Mouse (Mus musculus) spleen, adult 2 months (tissue): ENCODE data around the gene Dbn1. TPM values are rescaled to one million over a fixed set of nuclear protein-coding genes. Genes with fewer than 3 reads are reported as not detected.

Source experiments
- DNase-seq, 2 experiments: peaks; one replicate each; pipeline versions ENCODE4 v3.0.0 to v3.0.0-alpha.2; 2012 to 2021; ENCODE audit warnings: low spot score in 2 of 2, low read depth in 1 of 2
- H3K27ac ChIP-seq: fragments of 200-500 bp; 2 replicates; pipeline ENCODE4 v1.5.1; 2012; ENCODE audit warnings: low read length, inconsistent platforms; ENCODE audit not compliant: insufficient read depth
- H3K27me3 ChIP-seq: fragments of 200-500 bp; 2 replicates; pipeline ENCODE4 v1.6.1; 2012; ENCODE audit warnings: mild to moderate bottlenecking, moderate library complexity, low read length, inconsistent platforms; ENCODE audit not compliant: control insufficient read depth, insufficient read depth
- H3K36me3 ChIP-seq: fragments of 200-500 bp; 2 replicates; pipeline ENCODE4 v1.6.1; 2012; ENCODE audit warnings: mild to moderate bottlenecking, low read length, inconsistent platforms; ENCODE audit not compliant: control insufficient read depth, insufficient read depth
- H3K4me1 ChIP-seq: fragments of 200-500 bp; 2 replicates; pipeline ENCODE4 v1.6.1; 2011; ENCODE audit warnings: inconsistent platforms; ENCODE audit not compliant: control insufficient read depth, insufficient read depth, insufficient read length
- H3K4me3 ChIP-seq: fragments of 200-500 bp; 2 replicates; pipeline ENCODE4 v1.5.1; 2011; ENCODE audit warnings: mild to moderate bottlenecking, inconsistent platforms; ENCODE audit not compliant: insufficient read depth, insufficient read length; ENCODE audit errors: extremely low read depth
- CTCF ChIP-seq: fragments of 200-500 bp; IDR thresholded peaks from 2 replicates; pipeline ENCODE4 v1.5.1; 2011; ENCODE audit warnings: mild to moderate bottlenecking, inconsistent platforms; ENCODE audit not compliant: insufficient read depth, insufficient read length, insufficient replicate concordance; ENCODE audit errors: extremely low read depth
- POLR2A ChIP-seq: fragments of 200-500 bp; IDR thresholded peaks from 2 replicates; pipeline ENCODE4 v1.6.1; 2011; ENCODE audit warnings: low read depth, low read length, inconsistent platforms
- WGBS: fragments of 180-500 bp; shearing (Covaris S2); methylation state at CpG from one replicate; pipeline ENCODE4 v1.1.7; 2018; 5-methylcytosine and 5-hydroxymethylcytosine counted together
- polyA plus RNA-seq: library from polyadenylated mRNA; depleted of rRNA; stranded (reverse); fragments of >200 nt; gene quantifications from 2 replicates; pipeline ENCODE4 v1.2.3, GENCODE M21; 2012; rRNA removed

Gene Dbn1
- 12.8 and 14.2 TPM in 2 replicates for polyA plus RNA-seq

- Histone ChIP-seq H3K4me1 (peaks cover 10% of the 10 kb centered on the region), H3K36me3 (no peaks in the 10 kb centered on the region), H3K4me3 (peak within 1 kb of the TSS; percentile 53; the same call in 1 of the 2 replicates), H3K27ac (no peak within 1 kb of the TSS), H3K27me3 (peaks cover 19% of the 10 kb centered on the region)
- 3% methylated on average over 76 of the region's 83 CpGs for WGBS
- TF ChIP-seq CTCF = no peak
- TF ChIP-seq POLR2A = no peak
- DNase-seq = no peak
Measured at GRCm38 (mm10) chr13:55487578-55488498, at the start of gene Dbn1. TSS of gene Dbn1 (minus strand) at chr13:55488111.

GRCm38 (mm10) chr13:55536194-55537175 is 48.6 kb upstream of the Dbn1 start, which contains the start of gene Ddx41:
TSS of gene Ddx41 (minus strand) at chr13:55536658.
- TF ChIP-seq POLR2A (peak; percentile 32), CTCF (peak; percentile 85)
- H3K4me3 ChIP-seq = peak within 1 kb of the TSS; percentile 75
- no peaks in the 10 kb centered on the region for H3K27me3 ChIP-seq
- H3K36me3 ChIP-seq = peaks cover 23% of the 10 kb centered on the region
- WGBS = 2% methylated on average over 70 of the region's 70 CpGs
- DNase-seq = peak; percentile 99 to 100
- H3K27ac ChIP-seq = peak within 1 kb of the TSS; percentile 12; the same call in 1 of the 2 replicates
- peaks cover 7% of the 10 kb centered on the region for H3K4me1 ChIP-seq

GRCm38 (mm10) chr13:55535796-55536193 is 47.9 kb upstream of the Dbn1 start:
- peak overlapping the region; percentile 75 for H3K4me3 ChIP-seq
- H3K36me3 ChIP-seq = peaks cover 24% of the 10 kb centered on the region
- peaks cover 10% of the 10 kb centered on the region for H3K4me1 ChIP-seq
- peak overlapping the region; percentile 12; the same call in 1 of the 2 replicates for H3K27ac ChIP-seq
- no peak for DNase-seq
- H3K27me3 ChIP-seq = no peaks in the 10 kb centered on the region
- WGBS = 21% methylated on average over 17 of the region's 17 CpGs
- TF ChIP-seq CTCF (no peak), POLR2A (no peak)

- TF ChIP-seq POLR2A (no peak), CTCF (no peak)
Measured at GRCm38 (mm10) chr13:55535191-55535590, 47.3 kb upstream of the Dbn1 start.

GRCm38 (mm10) chr13:55529198-55529915 is 41.4 kb upstream of the Dbn1 start, which contains the start of gene Dok3:
TSS of gene Dok3 (minus strand) at chr13:55529296.
- Histone ChIP-seq H3K4me3 (peak within 1 kb of the TSS; percentile 69), H3K4me1 (peaks cover 23% of the 10 kb centered on the region; the same call in 1 of the 2 replicates), H3K27me3 (no peaks in the 10 kb centered on the region), H3K36me3 (peaks cover 27% of the 10 kb centered on the region), H3K27ac (peak within 1 kb of the TSS; percentile 99)
- TF ChIP-seq POLR2A = peak; percentile 72
- TF ChIP-seq CTCF = no peak
- WGBS = 23% methylated on average over 8 of the region's 8 CpGs
- peak; percentile 85 to 87 for DNase-seq

More at GRCm38 (mm10) chr13:55535191-55535590, 47.3 kb upstream of the Dbn1 start:
- peaks cover 28% of the 10 kb centered on the region for H3K36me3 ChIP-seq
- no peak overlapping the region for H3K27ac ChIP-seq
- DNase-seq = no peak
- 92% methylated on average over 15 of the region's 15 CpGs for WGBS
- H3K27me3 ChIP-seq = no peaks in the 10 kb centered on the region
- H3K4me1 ChIP-seq = peaks cover 15% of the 10 kb centered on the region
- H3K4me3 ChIP-seq = no peak overlapping the region
